Mouse (Mus musculus) T-cell, adult 66 days (primary cell): Measurements from ENCODE around the gene Ccdc28a. TPM values are rescaled to one million over a fixed set of nuclear protein-coding genes. Genes with fewer than 3 reads are reported as not detected.

Experiments used
- total RNA-seq, 2 experiments: library from RNA; stranded (reverse); gene quantifications; 3 replicates in 1 of 2; 4 replicates in 1 of 2; pipeline ENCODE4 v1.2.4; 2023

Ccdc28a gene
- 10 to 100 TPM; 19.4 to 22.3 TPM for total RNA-seq

DNA sequence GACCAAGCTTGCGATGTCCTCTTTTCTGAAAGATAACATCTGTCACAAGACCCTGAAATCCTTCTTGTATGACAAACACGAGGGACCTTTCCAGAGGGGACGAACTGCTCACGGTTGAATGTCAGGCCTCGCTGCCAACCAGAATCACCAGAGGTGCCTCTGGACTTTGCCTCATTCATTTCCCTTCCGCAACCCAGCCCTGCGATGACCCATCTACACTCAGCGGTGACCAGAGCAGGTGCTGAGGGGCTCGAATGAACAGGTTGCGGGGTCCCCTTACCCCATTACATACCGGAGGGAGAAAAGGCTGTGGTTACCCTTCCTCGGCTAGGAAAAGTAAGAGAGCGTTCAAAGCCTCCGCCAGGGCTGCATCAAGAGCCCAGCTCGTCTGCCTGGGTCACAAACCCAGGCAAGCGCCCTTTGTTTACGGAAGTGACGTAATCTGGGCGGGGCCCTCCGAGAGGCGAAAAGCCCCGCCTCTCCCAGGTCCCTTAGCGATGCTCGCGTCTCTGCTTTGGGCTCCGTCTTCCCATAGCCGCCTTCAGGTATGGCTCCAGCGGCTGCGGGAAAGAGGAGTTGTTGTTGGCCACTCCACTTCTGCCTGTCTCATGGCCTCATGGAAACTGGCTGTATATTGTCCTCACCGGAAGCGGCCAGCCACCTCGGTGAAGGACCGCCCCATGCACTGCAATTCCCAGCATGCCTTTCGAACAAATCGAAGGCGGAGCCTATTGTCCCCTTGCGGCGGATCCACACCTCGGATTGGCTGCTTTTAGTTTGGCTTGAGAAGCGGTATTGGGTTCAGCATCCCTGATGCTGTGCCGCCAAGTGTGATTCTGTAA is at the start of gene Ccdc28a:
TSS of gene Ccdc28a (minus strand) at position 439 of the 842 bp plus-strand sequence.

DNA sequence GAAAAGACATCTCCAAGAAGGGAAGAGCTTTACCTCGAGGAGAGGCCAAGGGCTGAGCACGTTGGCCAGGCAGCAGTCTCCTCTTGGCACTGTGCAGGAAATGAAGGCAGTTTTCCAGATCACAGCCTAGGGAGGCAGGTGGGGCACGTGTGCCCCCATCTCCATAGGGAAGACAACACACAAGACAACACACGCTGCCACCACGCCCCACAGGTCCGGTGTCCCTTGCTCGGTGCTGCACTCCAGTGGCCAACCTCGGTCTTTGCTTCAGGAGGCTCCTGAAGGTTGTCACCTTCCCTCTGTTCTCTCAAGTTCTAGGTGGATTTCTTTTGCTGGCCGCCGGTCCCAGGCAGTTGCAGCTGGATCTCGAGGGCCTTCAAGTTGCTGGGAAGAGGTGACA is 24.1 kb downstream of the Ccdc28a start, which contains the start of gene Ect2l:
TSS of gene Ect2l (minus strand) at position 165 of the 400 bp plus-strand sequence.

Other genes starting within 250 kb of the Ccdc28a start
- 100 to 1,000 TPM; 106 to 125 TPM for gene Abracl, start 211.7 kb downstream of the Ccdc28a start, total RNA-seq
- gene Reps1, start 179.1 kb downstream of the Ccdc28a start, total RNA-seq = 10 to 100 TPM; 95.7 to 99.7 TPM
- not detected for gene Ect2l, start 24.1 kb downstream of the Ccdc28a start, total RNA-seq
- 1 to 10 TPM; 2.9 to 3.3 TPM for gene Nhsl1, start 84.0 kb upstream of the Ccdc28a start, total RNA-seq